Mouse (Mus musculus) left cerebral cortex, adult 9 months (tissue): Measurements from ENCODE around the gene Slc26a8.

Source experiments
- DNase-seq, 2 experiments: peaks; one replicate each; pipeline ENCODE4 v3.0.0; 2022; ENCODE audit warnings: low spot score in 2 of 2

Slc26a8 gene

GRCm38 (mm10) chr17:28699789-28700188 is 9.8 kb upstream of the Slc26a8 start:
- DNase-seq, result no peak

- DNase-seq, result no peak
Measured at GRCm38 (mm10) chr17:28698672-28699071, 8.6 kb upstream of the Slc26a8 start.

DNA sequence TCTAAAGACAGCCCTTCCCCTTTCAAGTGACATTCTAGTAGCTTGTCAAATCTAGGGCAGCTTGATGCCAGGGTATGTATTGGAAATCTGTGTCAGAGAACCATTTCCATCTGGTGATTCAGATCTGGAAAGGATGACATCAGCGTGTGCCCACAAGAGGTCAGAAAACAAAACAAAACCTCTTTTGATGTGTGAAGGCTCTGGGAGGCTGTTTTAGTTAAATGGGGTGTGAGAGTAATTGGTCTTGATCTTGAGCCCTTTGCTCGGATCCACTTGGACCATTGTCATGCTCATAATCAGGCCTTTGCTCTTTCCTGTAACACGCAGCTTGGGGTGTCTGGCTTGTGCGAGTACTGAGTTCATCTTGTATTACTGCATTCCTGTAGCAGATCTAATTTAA is 8.2 kb upstream of the Slc26a8 start:
- DNase-seq, result no peak

GRCm38 (mm10) chr17:28697290-28698195 is 7.5 kb upstream of the Slc26a8 start:
- DNase-seq, result peak; percentile 42 to 64

DNA sequence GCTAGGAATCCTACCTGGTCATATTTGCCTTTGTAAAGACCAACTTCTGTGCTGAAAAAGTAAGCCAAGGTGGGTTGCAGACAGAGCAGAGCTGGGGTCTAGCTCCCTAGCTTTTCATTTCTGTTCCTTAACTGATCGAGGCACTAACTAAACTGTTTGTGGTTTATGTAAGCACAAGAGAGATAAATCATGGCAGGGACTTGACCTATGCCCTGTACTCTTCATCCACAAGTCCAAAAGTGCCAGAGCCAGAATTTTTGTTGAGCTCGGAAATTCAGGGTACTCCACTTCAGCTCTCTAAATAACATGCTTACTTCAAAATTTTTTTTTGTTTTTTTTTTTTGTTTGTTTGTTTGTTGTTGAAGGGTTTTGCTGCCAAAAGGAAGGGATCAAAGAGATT is 6.6 kb upstream of the Slc26a8 start:
- no peak for DNase-seq

DNA sequence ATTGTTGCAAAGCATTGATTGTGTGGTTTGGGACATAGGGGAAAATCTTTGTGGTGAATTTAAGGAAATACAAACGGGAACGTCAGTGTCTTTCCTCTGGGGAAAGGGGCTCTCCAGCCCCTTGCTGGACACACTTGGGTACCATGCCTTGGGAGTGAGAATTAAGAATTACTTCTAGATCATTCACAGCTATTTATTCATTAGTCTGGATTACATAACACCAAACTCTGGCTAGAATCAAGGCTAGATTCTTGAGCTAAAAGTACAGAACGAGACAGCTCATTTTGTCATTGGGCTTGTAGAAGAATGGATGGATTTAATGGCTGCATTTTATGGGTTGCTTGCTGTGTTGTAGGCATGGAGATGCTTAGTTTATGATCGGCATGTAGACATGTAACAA is 4.8 kb upstream of the Slc26a8 start:
- no peak for DNase-seq

DNA sequence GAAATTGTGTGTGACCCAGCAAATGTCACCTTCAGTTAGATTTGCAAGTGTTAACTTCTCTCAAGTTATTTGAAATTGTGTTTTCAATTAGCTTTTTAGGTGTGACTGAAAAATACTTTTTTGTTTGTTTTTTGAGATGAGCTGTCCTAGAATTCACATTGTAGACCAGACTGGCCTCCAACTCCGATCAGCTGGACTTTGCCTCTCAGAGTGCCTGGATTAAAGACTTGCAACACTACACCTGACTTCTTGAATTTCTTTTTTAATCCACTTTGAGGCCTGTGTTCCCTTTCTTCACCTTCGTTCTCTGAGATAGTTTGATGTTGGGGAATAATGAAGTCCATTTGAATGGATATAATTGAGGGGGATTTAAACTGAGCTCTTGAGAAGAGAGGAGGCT is 4.0 kb upstream of the Slc26a8 start:
- DNase-seq, result no peak

DNA sequence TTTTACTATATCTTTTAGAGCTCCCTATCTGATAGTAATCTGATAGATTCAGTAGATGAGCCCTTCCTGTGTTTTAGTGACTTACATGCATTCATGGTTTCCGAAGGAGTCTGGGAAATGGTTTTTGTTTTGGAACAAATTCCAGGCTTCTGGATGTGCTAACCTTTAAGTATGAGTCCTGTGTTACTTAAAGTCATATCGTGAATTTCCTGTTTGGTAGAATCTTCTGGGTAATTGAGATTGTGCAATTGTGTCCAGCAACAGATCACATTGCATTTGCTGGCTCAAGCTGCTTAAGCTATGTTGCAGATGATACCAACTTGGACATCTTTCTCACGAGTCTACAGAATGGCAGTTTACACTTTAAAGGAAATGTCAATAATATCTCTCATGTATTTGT is 3.1 kb upstream of the Slc26a8 start:
- DNase-seq, result no peak

- peak in 1 of 2 experiments; percentile 50 for DNase-seq
Measured at GRCm38 (mm10) chr17:28692341-28692710, 2.3 kb upstream of the Slc26a8 start.

DNA sequence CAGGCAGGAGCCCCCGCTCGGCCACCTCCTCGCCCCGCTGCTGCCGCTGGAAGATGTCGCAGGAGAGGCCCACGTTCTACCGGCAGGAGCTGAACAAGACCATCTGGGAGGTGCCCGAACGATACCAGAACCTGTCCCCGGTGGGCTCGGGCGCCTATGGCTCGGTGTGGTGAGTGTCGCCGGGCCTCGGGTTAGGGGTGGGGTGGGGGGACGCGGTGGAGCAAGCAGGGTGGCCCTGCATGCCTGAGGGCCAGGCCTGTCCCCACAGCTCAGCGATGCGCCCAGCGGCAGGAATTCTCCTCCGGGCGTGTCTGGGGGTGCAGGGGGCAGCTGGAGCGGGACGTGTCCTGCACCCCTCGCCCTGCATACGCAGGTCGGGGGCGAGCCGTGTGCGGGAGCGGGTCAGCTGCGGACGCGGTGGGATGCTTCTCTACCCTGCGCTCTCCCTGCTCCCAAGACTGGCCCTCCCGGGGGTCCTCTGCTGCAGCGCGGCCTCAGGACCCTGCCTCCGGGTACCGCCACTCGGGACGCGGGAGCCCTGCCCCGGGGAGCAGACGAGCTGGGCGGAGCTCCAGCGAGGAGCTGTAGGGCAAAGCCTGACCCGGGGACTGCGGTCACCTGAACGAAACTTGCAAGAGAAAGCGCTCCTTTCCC is 1.8 kb upstream of the Slc26a8 start:
- no peak for DNase-seq

GRCm38 (mm10) chr17:28690776-28691686 is 998 bp upstream of the Slc26a8 start, which contains the start of gene Mapk14:
Gene Mapk14, plus strand, starts transcription at chr17:28691329.
- peak; percentile 99 to 100 for DNase-seq

DNA sequence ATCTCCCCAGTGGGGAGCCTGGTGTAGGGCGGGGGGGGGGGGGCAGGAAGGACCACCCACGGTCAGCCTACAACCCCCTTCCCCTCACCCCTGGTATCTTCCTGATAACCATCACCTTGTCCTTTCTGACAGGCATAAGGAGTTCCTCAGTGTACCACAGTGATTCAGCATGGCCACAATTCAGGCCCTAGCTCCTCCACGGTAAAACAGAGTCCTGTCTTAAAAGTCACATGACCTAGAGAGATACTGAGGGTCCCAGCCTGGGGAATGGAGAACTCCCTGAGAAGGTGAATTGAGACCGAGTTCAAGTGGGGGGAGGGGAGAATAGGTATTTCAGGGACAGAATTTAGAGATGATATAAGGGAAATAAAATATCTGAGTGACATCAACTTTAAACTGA is 2.7 kb downstream of the Slc26a8 start:
- DNase-seq, result no peak

DNA sequence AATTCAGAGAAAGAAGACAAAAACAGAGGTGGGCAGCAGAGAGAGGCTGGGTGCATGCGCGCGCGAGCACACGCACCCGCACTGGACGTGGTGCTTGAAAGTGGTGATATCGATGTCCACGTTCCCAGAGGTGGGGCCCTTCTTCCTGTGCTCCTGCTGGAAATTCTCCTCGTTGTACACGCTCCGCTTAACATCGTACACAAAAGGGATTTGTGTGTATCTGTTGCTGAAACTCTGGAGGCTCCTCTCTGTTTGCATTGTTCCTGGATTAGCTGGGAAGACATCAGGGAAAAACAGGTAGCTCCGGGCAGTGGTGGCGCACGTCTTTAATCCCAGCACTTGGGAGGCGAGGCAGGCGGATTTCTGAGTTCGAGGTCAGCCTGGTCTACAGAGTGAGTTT is 5.4 kb downstream of the Slc26a8 start:
- no peak for DNase-seq

- DNase-seq, result no peak
Measured at GRCm38 (mm10) chr17:28683601-28684000, 6.4 kb downstream of the Slc26a8 start.

DNA sequence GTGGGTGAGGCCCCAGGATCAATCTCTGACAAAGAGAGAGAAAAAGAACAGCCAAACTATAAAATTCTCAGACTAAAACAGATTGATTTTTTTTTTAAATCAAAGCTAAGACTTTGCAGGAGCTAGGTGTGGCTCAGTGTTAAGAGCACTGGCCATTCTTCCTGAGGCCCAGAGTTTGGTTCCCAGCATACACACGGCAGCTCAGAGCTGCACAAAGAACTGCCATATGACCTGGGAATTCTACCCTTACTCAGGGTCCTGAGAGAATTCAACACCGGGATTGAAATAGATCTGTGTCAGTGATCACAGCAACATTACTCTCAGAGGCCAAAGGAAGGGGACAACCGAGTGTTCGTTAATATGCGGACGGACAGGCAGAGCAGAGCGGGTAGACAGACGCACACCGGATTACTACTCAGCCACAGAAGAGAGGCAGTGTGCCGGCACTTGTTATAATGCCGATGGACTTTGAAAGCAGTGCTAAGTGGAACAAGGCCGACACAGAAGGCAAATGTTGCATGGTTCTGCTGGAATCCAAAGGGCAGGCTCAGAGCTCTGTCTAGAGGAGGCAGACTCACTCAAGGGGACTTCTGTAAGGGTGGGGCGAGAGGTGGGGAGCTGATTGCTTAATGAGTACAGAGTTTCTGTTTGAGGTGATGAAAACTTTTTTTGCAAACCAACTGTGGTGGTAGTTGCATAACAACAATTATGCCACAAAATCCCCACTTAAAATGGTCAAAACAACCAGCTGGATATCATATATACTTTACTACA is 7.5 kb downstream of the Slc26a8 start:
- DNase-seq, result no peak

DNA sequence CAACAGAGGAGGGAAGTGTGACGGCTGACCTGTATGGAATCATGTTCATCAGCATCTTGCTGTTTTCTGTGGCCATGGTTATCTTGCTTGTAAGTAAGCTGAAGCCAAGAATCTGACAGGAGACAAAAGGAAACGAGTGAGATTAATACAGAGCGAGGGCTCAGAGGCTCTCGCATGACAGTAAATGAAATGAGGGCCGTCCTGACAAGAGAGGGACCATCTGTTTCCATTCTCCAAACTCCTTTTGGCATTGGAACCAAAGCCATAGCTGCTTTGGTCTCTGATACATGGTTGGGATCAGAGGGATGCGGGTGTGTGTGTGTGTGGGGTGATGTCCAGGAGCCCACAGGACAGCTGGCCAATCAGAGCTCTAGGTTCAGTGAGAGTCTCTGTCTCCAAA is 30.5 kb downstream of the Slc26a8 start:
- DNase-seq, result no peak

DNA sequence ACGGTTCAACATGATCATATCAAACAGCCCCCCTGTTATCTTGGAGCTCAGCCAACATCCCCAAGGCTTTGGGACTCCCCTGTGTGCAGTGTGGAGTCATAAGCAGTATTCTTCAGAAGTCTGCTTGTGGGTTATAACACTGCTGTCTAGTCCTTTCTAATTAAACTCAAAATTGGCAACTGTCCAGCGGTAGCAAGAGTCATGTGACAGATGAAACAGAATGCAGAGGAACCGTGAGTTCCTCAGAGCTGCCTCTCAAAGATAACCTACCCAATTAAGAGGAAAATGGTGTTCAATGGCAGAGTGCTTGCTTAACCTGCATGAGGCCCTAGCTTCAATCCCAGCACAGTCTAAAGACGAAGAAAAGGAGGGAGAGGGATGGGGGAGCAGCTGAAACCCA is 32.1 kb downstream of the Slc26a8 start:
- DNase-seq, result no peak

DNA sequence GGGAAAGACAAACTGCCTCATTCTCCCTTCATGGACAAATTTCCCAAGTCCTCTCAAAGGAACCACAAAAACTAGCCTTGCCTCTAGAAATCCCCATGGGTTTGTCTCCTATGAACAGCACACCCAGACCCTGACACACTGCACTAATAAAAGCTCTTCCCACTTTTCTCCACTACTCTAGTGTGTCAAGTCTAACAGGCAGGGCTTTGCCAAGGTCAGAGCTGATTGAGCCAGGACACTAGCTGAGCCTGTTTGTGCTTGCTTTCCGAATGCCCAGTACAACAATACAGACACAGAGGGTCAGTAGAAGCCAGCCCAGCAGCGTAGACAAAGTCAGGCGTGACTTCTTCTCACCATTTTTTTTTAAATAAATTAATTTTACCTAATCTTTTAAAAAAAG is 39.8 kb downstream of the Slc26a8 start:
- no peak for DNase-seq

DNA sequence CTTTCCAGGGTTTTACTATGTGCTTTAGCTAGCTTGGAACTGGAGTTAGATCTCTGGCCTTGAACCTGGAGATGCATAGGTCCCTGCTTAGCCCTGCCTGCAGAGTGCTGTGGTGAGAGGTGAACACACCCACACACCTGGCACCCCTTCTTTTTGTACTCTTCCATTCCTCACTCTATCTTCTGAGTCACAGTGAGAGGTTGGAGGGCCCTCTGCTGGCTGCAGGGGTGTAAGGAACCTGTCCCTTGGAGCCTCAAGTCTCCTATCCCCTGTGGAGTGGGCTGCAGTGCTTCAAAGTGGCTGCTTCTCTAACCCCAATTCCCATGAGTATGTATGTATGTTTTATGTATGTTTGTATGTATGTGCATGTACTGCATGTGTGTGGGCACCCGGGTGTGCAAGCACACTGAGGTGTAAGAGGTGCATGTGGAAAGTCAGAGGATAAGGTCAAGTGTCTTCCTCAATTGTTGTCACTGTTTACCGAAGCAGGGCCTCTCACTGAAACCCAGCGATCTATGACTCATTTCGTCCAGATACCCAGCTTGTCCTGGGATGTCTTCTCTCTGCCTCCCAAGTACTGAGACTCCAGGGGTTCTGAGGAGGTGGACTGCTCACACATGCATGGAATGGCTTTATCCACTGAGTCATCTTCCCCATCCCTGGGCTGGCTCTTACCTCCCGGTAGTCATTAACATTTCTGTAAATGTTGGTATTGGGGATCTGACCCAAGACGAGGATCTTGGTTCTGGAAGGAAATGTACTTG is 41.2 kb downstream of the Slc26a8 start:
- DNase-seq, result peak in 1 of 2 experiments; percentile 75

DNA sequence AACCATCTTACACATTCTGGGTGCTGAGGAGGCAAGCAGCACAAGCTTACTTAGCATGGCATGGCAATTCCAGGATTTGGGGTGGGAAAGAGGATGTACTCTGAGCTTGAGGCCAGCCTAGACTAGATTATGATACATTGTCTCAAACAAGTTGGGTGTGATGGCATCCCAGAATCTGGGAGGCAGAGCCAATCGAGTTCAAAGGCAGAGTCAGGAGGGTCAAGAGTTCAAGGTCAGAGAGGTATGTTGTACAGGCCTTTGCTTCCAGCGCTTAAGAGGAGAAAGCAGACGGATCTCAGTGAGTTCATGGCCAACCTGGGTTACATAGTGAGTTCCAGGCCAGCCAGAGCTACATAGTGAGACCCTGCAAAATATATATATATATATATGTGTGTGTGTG is 43.8 kb downstream of the Slc26a8 start:
- no peak for DNase-seq

DNA sequence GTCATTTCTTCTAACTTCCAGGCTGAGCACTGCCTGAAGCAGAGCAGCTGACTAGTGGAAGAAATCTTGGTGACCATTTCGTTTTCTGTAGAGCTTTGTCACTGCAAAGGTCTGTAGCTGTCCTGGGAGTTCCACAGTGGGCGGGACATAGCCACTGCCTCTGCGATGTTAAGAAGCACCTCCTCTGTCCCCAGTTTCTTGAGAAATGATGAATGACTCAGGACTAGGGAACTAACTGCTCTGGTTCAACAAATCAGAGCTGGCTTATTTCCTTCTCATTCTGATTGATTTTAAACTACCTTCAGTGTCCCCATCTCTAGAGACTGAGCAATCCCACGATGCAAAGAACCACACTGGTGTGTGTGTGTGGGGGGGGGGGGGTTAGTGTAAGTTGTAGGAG is 45.9 kb downstream of the Slc26a8 start:
- DNase-seq, result no peak
